Mouse (Mus musculus): ENCODE measurements around the gene 2610008E11Rik. TPM values are rescaled to one million over a fixed set of nuclear protein-coding genes. Genes with fewer than 3 reads are reported as not detected.
"Not testable (repeated sequence)": the region's sequence is repeated elsewhere in the genome, so short reads cannot be mapped to it uniquely, and the experiment has no call there.

Gene 2610008E11Rik
- polyA plus RNA-seq, 1 experiment from 2014 or later = 19.8 TPM

DNA sequence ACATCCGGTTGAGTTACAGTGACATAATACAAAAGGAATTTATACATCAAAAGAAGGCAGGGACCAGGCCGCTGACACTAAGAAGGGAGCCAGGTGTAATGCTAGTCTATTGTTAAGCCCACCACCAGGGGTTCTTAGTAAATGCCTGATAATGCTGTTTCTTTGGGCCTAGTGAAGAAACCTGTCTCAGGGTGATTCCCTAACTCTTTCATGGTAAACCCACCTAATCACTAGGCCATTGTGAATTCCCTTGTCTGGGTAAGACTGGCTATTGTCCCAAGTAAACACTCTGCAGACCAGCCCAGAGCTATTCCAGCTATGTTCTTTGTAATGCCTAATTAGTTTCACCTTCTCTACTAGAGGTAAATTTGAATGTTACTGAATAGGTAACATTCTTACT is 54.9 kb downstream of the 2610008E11Rik start:
- H3K4me3 ChIP-seq; H3K4me1 ChIP-seq; H3K27me3 ChIP-seq (ENCODE audit: insufficient read depth, poor library complexity, severe bottlenecking); H3K9me3 ChIP-seq; DNase-seq (ENCODE audit: low spot score); H3K27ac ChIP-seq; H3K36me3 ChIP-seq: not testable (repeated sequence)
- WGBS = 89% methylated on average over 2 of the region's 2 CpGs

DNA sequence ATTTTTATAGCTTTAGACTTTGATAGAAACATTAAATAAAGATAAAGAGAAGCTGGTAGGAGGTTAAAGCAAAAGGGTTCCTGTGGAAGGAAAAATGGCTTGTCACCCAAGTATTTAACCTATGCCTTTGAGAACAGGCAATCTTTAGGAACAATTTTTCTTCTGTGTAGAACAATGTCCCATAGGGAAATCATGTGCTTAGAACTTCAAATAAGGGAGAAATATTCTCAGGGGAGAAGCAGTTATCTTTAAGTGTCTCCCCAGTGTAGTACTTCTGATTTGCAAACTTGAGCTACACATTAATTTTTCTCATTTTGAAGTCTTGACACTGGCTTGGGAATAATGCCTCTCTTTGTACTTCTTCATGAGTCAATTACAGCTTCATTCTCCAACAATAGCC is 69.0 kb downstream of the 2610008E11Rik start, which contains the start of gene Olfr57:
TSS of gene Olfr57 (plus strand) at position 301 of the 400 bp plus-strand sequence.
- Histone ChIP-seq H3K36me3 (no peaks in the 10 kb centered on the region), H3K27ac (no peak within 1 kb of the TSS), H3K4me3 (no peak within 1 kb of the TSS), H3K4me1 (no peaks in the 10 kb centered on the region), H3K27me3 (ENCODE audit: insufficient read depth, poor library complexity, severe bottlenecking) (no peaks in the 10 kb centered on the region), H3K9me3 (no peaks in the 10 kb centered on the region)
- no peak for DNase-seq (ENCODE audit: low spot score)

Other genes with a start within 250 kb of the 2610008E11Rik start
- not detected in 2 replicates for gene Olfr1356, start 245.4 kb downstream of the 2610008E11Rik start, polyA plus RNA-seq (2016; fragmentation: Nextera tagmentation; extraction: Ambion mirVana)
- gene Olfr1355, start 222.1 kb downstream of the 2610008E11Rik start, polyA plus RNA-seq (2016; fragmentation: Nextera tagmentation; extraction: Ambion mirVana) = not detected in 2 replicates
- gene Olfr1354, start 184.4 kb downstream of the 2610008E11Rik start, polyA plus RNA-seq (2016; fragmentation: Nextera tagmentation; extraction: Ambion mirVana) = not detected in 2 replicates
- not detected in 2 replicates for gene Olfr8, start 147.0 kb downstream of the 2610008E11Rik start, polyA plus RNA-seq (2016; fragmentation: Nextera tagmentation; extraction: Ambion mirVana)
- not detected in 2 replicates for gene Olfr1353, start 134.3 kb downstream of the 2610008E11Rik start, polyA plus RNA-seq (2016; fragmentation: Nextera tagmentation; extraction: Ambion mirVana)
- not detected in 2 replicates for gene Olfr1352, start 116.5 kb downstream of the 2610008E11Rik start, polyA plus RNA-seq (2016; fragmentation: Nextera tagmentation; extraction: Ambion mirVana)
- not detected in 2 replicates for gene Olfr1351, start 85.1 kb downstream of the 2610008E11Rik start, polyA plus RNA-seq (2016; fragmentation: Nextera tagmentation; extraction: Ambion mirVana)
- 0.17 TPM in 1 of 2 replicates, not detected in the other for gene Olfr57, start 68.9 kb downstream of the 2610008E11Rik start, polyA plus RNA-seq (2016; fragmentation: Nextera tagmentation; extraction: Ambion mirVana)
- not detected in 2 replicates for gene Vmn2r80, start 51.2 kb upstream of the 2610008E11Rik start, polyA plus RNA-seq (2016; fragmentation: Nextera tagmentation; extraction: Ambion mirVana)
- not detected in 2 replicates for gene Vmn2r81, start 150.1 kb upstream of the 2610008E11Rik start, polyA plus RNA-seq (2016; fragmentation: Nextera tagmentation; extraction: Ambion mirVana)

Measured in heart, embryonic 10.5 days (tissue).